Mouse (Mus musculus) urinary bladder, postnatal 36 days (tissue): ENCODE data around the gene Olfr901.
"Not testable (repeated sequence)": the region's sequence is repeated elsewhere in the genome, so short reads cannot be mapped to it uniquely, and the experiment has no call there.

Experiments used
- DNase-seq, 2 experiments: peaks; one replicate each; pipeline ENCODE4 v3.0.0; 2022; ENCODE audit warnings: low spot score in 2 of 2, mixed read lengths in 1 of 2

Gene Olfr901

DNA sequence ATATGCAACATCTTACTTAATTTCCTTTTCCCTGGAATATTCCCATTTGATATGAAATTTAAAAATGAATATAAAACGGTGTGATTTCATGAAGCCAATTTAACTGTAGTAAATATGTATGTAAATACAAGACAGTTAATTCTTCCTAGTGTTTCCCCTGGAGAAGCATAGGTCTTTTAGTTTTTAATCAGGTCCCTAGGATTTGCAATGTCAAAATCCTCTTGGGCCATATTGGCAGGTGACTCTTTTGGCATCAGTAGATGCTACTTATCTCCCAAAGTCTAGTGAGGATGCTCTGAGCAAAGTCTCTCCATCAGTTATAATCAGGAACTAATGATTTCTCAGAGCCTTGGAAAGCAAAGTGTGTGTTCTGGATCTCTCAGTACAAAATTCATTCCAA lies at the start of gene Olfr901:
TSS of gene Olfr901 (plus strand) at position 301 of the 400 bp plus-strand sequence.
- DNase-seq: no peak

DNA sequence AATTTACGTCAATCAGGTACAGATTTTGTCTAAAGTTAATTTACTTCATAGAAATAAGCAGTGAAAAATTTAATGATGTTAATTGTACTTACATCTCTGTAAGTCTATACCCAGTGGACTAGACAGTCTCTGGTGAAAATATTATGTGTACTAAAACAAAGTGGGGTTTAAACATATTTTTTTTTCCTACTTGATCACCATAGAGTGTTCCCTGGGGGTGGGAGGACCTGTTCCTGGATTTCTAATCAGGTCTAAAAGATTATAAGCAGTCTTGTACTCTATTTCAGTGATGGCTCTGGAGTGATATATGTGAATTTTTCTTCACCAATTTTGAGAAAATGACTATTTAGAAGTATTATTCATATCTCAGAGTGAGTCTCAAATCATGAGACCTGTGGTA lies 27.9 kb upstream of the Olfr901 start, which contains the start of gene Olfr147:
TSS of gene Olfr147 (plus strand) at position 301 of the 400 bp plus-strand sequence.
- no peak for DNase-seq

DNA sequence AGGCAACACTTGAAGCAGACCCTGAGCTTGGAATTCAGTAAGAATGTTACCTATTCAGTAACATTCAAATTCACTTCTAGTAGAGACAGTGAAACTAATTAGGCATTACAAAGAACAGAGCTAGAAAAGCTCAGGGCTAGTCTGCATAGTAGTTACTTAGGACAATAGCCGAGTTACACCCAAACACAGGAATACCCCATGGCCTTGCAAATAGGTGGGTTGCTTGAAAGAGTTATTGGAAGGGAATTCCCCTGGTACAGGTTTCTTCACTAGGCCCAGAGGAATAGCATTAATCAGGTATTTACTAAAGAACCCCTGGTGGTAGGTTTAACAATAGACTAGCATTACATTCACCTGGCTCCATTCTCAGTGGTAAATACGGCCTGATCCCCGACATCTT lies 21.8 kb upstream of the Olfr901 start:
- not testable (repeated sequence) for DNase-seq

GRCm38 (mm10) chr9:38413502-38413901 lies 15.8 kb upstream of the Olfr901 start:
- DNase-seq: not testable (repeated sequence)

DNA sequence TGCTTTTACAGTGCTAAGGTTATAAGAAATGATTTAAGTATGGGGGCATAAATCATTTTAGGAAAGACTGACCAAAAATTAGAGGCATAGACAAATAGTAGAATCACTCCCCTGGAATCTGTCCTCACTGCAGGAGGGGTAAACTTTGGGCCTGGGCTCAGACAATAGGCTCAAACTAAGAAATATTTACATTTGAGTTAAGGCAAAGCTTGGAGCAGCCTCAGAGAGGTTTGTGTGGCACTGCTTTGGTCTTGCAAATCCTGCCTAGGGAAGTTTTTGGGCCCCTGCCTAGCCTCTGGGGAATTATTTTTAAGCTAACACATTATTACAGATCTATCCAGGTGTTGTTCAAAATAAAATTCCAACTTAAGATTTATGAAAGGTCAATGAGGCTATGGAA lies 5.5 kb upstream of the Olfr901 start:
- DNase-seq: no peak

GRCm38 (mm10) chr9:38427026-38427425 lies 2.2 kb upstream of the Olfr901 start:
- DNase-seq: no peak

DNA sequence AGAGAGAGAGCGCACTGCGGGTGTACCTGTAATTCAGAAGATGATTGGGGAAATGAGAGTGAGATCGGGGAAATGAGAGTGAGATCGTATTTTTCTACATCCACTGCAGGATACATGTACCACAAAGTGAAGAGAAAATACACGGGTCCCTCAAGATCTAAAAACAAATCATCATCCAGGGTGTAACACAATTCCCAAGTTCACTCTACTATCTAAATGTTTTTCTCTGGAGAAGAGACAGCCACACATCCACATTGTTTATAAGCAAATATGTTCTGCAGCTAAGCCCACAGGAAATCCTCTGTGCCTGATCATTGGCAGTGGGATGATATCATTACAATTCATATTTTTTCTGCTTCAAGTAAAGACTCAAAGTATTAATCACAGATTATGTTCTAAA lies 18.1 kb downstream of the Olfr901 start, which contains the start of gene Olfr902:
TSS of gene Olfr902 (plus strand) at position 301 of the 400 bp plus-strand sequence.
- DNase-seq: no peak

DNA sequence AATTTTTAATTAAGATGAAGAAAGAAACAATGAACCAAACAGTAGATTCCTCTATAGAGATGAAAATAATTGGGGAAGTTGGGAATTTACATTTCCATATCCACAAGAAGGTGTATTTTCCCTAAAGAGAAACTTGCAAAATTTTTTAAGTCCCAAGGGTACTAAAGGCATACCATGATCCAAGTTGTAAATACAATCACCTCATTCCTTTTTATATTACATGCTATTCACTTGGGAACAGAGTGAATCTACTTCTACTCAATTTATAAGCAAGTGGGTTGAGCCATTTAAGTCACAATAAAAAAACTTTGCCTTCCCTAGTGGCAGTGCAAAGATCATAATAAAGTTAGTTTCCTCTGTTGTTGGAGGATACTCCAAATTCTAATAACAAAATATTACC lies 33.6 kb downstream of the Olfr901 start, which contains the start of gene Olfr904:
TSS of gene Olfr904 (plus strand) at position 301 of the 400 bp plus-strand sequence.
- no peak for DNase-seq

DNA sequence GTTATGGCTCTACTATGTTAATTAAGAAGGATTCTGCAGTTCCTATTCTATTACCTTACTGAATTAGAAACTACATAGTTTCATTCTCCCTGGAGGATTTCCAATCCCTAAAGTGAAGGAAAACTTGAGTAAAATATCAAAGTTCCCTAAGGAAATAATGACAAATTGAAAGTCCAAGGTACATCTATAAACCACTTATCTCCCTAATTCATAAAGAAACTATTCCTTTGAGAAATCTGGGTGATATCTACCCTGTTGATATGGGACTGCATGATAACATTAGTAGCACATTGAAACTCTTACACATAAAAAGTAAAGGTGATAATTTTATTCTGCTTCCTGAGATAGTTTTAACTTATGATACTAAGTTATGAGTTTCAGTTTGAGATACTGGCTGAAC lies 41.6 kb downstream of the Olfr901 start, which contains the start of gene Olfr905:
TSS of gene Olfr905 (plus strand) at position 301 of the 400 bp plus-strand sequence.
- DNase-seq: no peak
